Mouse (Mus musculus) skeletal muscle tissue, adult 2 months (tissue): ENCODE measurements around the gene Ginm1.

ENCODE experiments used
- DNase-seq: peaks from one replicate; pipeline ENCODE4 v3.0.0-alpha.2; 2012; ENCODE audit warnings: low read depth, low spot score

Ginm1 gene

DNA sequence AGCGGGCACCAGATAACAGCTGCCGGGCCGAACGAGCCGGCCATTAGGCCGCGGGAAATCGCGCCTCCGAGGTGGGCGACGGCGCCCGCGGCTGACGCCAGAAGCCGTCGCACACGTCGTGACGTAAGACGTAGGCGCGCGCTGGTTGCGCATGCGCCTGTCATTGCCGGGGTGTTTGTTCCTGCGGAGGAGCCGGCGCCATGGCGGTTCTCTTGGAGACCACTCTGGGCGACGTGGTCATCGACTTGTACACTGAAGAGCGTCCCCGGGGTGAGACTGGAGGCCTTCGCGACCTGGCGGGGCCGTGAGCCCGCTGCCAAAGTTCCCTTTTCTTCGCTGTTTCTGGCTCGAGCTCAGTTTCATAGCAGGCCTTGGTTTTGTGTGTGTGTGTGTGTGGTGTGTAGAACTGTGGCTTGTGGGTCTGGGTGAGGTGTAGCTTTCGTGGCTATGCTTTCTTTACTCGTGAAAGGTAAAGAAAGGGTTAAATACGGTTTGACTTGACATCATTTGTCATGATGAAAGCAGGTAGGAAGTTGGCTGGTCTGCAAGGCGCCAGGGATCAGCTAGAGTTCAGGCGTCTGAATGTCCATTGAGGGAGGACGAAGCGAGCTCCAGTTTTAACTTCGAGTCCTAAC lies at the start of gene Ginm1, which contains the start of gene Ppil4:
Gene Ginm1 (minus strand): TSS at position 74 of the 635 bp plus-strand sequence.
Gene Ppil4 (plus strand): TSS at position 141 of the 635 bp plus-strand sequence.
- peak; percentile 93 for DNase-seq

DNA sequence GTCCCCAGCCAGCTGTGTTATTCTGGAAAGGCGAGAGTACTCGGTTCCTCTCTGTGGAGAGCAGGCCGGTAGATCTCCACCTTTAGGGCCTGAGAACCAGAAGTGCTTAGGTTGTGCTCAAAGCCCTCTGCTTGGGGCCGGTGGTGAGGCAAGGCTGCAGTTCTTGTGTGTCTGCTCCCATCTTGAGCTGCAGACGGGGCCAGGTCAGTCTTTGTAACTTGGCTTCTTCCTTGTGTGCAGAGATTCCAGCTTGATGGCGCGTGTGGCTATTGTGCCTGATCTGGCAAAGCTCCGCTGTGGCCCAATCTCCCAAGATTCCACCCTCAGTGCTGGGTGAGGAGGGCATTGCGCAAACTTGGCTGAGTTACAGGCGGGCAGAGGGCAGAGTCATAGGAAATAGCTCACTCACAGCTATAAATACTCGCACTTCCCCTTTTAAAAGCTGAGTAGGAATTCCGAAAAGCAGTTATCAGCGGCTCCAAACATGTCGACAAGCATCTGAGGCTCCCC lies 49.0 kb upstream of the Ginm1 start:
- DNase-seq: peak; percentile 77

DNA sequence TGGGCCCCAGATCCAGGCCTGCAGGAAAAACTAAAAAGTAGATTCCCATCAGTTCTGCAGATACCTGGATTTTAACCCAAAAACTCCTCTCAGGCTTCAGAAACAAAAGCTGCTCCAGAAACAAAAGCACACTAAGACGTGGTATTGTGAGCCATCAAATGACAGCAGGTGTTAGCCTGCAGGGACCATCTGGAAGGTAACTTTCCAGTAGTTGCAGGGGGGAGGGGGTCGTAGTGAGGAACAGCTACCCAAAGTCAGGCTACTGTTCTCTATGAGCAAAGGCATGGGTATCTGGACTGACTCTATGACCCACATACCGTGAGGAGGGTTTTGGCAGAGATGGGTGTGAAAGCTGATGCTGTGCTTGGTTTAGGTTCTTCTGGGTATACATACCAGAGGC lies 48.2 kb upstream of the Ginm1 start:
- DNase-seq: no peak

DNA sequence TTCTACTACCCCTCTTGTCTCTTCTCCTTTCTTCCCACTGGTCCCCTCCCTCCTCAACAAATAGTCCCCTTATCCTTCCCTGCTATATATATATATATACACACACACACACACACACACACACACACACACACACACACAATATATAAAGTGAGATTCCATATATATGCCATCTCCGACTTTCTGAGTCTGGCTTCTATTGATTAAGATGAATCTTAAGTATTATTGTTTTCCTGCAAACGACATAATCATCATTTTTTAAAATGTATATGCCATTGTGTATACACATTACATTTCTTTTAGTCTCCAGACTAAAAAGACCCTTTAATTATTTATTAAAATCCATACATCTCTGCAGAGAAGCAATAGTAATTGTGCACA lies 47.7 kb upstream of the Ginm1 start:
- no peak for DNase-seq

DNA sequence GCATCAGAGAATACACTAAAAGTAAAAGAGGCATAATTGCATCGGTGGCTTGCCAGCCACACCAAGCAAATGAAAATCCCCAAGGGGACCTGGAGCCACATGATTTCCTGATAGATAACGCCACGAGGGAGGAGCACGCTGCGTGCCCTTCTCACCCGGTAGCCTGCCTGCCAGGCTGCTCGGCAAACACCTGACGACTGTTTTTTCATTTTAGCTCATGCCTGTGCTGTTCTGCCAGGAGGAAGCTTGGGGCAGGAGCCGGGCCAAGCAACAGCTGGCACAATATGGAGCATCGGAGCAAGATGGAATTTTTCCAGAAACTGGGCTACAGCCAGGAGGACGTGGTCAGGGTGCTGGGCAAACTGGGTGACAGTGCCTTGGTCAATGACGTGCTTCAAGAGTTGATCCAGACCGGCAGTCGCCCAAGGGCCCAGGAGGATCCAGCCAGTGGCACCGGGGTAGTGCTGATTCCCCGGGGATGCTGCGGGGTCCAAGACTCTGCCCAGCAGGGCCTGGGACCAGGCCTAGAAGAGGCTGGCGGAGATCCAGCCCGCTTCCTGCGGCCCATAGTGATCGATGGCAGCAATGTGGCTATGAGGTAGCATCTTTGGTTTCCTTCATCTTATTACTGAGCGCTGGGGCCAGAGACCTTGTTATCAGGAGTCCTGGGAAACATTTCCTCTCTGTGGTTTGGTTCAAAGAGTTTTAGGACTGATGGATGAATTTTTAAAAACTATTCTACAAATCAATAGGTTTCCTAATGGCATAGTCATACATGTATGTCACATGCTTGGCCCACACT lies 47.1 kb upstream of the Ginm1 start:
- DNase-seq: peak; percentile 62

GRCm38 (mm10) chr10:7838874-7839421 lies 46.3 kb upstream of the Ginm1 start:
- no peak for DNase-seq

GRCm38 (mm10) chr10:7838036-7838435 lies 45.4 kb upstream of the Ginm1 start:
- DNase-seq: peak; percentile 18

DNA sequence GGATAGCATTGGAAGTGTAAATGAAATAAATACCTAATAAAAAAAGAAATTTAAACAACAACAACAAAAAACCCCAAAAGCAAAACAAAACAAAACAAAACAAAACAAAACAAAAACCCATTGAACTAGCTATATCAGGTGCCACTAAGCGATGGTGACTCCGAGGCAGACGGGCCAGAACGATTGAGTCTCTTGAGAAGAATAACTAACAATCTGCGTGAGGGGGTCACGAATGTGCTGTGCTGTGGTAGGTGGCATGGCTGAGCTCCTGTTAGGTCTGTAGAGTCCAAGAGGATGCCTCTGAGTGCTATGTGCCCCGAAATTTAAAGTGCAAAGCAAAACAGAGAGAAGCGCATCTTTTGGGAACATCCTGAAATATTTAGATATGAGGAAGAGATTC lies 44.8 kb upstream of the Ginm1 start:
- no peak for DNase-seq

DNA sequence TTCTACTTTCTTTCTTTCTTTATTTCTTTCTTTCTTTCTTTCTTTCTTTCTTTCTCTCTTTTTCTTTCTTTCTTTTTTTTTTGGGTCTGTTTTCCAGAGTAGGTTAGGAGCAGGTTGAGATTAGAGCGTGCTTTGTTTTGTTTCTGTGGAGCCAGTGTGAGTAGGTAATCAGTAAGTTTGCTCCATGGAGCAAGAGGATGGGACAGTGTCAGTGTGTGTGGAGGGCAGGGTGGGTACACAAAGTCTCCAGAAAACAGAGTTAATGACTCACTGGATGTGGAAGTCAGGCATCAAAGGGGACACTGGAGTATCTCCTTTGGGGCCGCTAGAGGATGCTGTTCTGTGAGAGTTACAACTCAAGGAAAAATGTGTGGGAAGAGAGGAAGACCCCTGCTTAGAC lies 44.3 kb upstream of the Ginm1 start:
- DNase-seq: no peak

GRCm38 (mm10) chr10:7834671-7835225 lies 42.1 kb upstream of the Ginm1 start:
- DNase-seq: no peak

DNA sequence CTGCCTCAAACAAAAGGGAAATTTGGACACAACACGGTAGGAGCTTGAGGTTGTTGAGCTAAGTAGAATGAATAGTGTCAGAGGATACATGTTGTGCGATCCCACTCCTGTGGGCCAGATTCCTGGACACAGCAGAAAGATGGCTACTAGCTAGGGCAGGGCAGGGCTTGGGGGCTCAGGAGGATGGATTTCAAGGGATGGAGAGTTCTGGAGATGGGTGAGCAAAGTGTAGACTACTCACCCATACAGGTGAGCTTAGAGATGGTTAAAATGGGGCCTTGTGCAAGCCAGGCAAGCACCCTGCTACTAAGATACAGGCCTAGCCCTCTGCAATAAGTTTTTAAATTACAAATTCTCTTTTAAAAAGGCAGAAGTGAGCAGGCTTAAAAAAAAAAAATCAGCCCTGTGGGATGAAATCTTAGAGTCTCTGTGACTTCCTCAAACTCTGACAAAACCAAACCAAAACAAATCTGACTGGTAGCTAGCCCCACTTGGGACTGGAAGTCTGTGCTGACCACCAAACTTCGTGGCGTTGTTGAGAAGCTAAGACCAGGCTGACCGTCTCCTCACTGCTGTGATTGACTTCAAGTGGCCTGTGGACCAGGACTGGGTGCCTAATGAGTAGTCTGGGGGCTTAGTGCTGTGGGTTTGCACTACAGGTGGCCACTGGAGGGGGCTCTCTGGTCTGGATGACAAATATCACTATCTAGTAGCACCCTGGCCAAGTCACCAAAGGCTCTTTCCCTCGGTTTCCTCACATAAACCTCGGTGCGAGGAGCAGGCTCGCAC lies 40.9 kb upstream of the Ginm1 start:
- DNase-seq: no peak

DNA sequence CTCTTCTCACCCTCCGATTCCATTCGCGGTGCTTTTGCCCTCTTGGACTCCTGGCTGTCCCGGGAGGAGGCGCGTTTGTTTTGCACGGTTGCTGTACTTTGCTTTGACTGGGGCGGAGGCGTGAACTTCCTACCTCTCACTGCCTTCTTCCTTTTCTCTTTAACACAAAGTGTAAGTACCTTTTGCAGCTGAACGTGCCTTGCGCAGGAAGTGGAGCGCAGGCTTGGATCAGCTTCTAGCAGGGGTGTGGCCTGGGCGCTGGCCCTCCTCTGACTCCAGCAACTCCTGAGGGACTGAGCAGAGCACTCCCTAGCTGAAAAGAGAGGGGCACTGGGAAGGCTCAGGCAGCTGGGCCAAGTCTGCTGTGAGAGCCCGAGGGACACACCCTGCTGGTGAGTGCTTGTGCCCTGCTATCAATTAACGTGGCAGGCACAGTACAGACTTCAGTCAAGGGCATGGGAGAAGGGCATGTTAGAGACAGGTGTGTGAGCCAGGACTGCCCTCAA lies 39.6 kb upstream of the Ginm1 start, which contains the start of gene Zc3h12d:
Gene Zc3h12d (plus strand): TSS at position 300 of the 506 bp plus-strand sequence.
- no peak for DNase-seq

DNA sequence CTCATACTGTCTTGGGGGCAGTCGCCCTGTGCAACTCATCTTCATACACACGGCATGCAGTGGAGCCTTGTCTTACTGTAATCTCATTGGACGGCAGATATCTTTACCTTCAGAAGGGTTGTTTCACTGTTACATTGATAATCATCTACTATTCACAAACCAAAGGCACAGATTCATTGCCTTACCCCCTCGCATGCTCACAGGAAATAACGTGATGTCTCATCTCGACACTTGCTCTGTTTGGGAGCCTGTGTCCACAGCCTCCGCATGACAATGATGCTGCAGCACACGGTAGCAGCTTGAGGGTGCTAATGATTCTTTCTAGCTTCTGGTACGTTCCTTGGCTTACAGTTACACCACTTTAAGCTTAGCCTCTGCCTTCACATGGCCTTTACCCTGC lies 33.5 kb upstream of the Ginm1 start:
- DNase-seq: no peak

- DNase-seq: no peak
Measured at GRCm38 (mm10) chr10:7825281-7825665, 32.6 kb upstream of the Ginm1 start.

DNA sequence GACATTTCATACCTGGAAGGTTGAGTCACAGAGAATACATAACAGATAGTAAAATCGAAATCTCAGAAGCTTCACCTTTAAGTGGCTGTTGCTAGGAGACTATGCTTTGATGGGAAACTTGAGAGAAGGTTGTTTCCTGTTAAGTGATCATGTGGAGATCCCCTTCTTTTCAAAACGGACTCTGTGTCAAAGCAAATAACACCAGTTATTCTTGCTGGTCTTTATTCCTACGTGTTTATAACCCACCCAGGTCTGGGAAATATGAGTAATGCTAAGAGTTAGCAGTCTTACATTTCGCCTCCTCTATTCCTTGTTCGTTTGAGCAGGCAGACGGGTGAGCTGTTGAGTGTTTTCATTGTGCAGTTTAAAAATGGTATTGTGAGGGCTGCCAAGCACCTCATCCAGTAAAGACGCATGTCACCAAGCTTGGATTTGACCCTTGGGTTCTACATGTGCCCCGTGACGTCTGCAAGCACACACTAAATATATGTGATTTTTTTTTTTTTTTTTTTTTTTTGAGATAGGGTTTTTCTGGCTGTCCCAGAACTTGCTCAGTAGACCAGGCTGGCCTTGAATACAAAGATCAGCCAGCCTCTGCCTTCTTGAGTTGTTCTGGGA lies 32.1 kb upstream of the Ginm1 start:
- no peak for DNase-seq

DNA sequence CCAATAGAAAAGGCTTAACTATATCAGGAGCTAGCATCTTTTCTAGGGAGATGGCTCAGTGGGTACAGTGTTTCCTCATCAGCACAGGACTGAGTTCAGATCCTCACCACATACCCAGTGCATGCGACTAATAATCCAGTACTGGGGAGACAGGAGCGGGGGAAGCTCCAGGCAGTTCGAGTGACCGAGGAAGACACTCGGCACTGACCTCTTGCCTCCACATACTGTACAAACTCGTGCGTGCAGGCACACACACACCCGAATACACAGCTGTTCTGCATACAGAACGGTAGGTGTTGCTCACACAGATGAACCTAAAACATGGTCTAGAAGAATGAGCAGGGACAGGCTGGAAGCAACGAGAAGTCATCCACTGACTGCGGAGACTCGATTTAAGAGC lies 29.4 kb upstream of the Ginm1 start:
- DNase-seq: no peak

GRCm38 (mm10) chr10:7820171-7820570 lies 27.5 kb upstream of the Ginm1 start:
- DNase-seq: no peak

DNA sequence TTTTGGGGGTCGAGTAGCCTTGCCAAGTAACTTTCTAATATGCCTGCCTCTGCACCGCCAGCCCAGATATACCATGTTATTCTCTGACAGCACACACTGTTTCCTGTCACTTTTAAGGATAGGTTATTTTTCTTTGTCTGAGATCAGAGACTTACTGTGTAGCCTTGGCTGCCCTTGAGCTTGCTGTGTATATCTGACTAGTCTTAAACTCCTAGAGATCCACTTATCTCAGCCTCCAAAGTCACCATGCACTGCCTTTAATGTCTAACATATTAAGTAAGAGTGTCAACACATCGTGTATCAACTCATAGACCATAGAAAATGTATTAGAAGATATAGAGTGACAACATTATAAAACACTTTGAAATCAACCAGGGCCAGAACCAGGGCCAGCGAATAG lies 27.0 kb upstream of the Ginm1 start:
- no peak for DNase-seq

GRCm38 (mm10) chr10:7819156-7819555 lies 26.5 kb upstream of the Ginm1 start:
- no peak for DNase-seq

DNA sequence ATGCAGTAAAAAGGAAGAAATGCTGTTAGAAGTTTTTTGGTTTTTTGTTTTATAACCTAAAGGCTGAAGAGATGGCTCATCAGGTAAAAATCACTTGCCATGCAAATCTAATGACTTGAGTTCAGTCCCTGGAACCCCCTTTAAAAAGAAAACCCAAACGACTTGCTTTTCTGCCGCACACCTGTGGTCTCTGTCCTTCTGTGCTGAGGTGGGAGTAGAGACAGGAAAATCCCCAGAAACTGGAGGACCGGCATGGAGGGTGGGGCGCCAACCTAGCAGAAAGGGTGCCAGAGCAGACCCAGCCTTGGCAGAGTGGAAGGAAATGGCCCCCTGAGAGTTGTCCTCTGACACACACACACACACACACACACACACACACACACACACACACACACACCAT lies 26.1 kb upstream of the Ginm1 start:
- DNase-seq: no peak

GRCm38 (mm10) chr10:7816476-7816875 lies 23.9 kb upstream of the Ginm1 start:
- no peak for DNase-seq
